ENCODE assay signal across 8 mouse cellular contexts in the genomic region with DNA sequence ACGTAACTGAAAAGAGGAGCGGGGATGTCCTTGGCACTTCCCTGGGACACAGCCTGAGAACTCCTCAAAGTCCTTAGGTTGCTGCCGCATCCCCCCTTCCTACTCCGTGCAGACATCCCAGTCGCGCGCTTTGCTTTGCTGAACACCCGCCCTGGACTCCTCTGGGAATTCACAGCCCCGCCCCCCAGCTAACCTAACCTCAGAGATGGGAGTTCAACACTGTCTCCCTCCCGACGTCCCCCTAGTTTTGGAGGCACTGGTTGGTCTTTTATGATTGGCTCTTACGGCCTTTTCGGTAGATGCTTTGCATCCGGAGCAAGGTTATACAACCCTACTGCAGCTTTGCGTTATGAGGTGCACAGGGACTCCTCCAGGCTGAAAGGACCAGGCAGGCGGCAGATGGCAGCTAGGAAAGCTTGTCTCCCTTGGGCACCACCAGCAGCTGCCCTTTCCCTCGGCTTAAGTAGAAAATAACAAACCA. TPM values are rescaled to one million over a fixed set of nuclear protein-coding genes. Genes with fewer than 3 reads are reported as not detected.
A peak's percentile ranks its signal among the peaks of the same experiment; 100 is the strongest.
DNase-seq lines count a peak whose midpoint lies in the region; ATAC-seq lines count a peak whose summit lies in the region.

No protein-coding gene starts in this region.

- H3K9ac ChIP-seq in forebrain, embryonic 14.5 days (ENCODE audit: low read length): peak overlapping the region; percentile 48; the same call in 1 of the 2 replicates
- no peak overlapping the region for H3K9ac ChIP-seq in neural tube, embryonic 13.5 days

- H3K27me3 ChIP-seq in forebrain, embryonic 14.5 days (replicated peaks; ENCODE audit: control insufficient read depth, insufficient read depth, low read length): peaks cover 36% of the 10 kb centered on the region
- H3K27me3 ChIP-seq in neural tube, embryonic 13.5 days: peaks cover 63% of the 10 kb centered on the region

- no peak overlapping the region for H3K27ac ChIP-seq in forebrain, embryonic 14.5 days (ENCODE audit: low read depth, low read length)
- H3K27ac ChIP-seq in neural tube, embryonic 13.5 days (replicated peaks): no peak overlapping the region

- H3K4me3 ChIP-seq in forebrain, embryonic 14.5 days (ENCODE audit: low read depth, low read length): peak overlapping the region; percentile 48
- peak overlapping the region; percentile 55 for H3K4me3 ChIP-seq in neural tube, embryonic 13.5 days

- no peaks in the 10 kb centered on the region for H3K36me3 ChIP-seq in forebrain, embryonic 14.5 days (ENCODE audit: control insufficient read depth, insufficient read depth, low read length)
- H3K36me3 ChIP-seq in neural tube, embryonic 13.5 days: no peaks in the 10 kb centered on the region

- H3K4me2 ChIP-seq in forebrain, embryonic 14.5 days (ENCODE audit: low read length): peak overlapping the region; percentile 100
- H3K4me2 ChIP-seq in neural tube, embryonic 13.5 days: peak overlapping the region; percentile 99

- ATAC-seq in forebrain, embryonic 14.5 days: peak; percentile 63; the same call in 1 of the 2 replicates
- peak; percentile 67 for ATAC-seq in neural tube, embryonic 13.5 days (ENCODE audit: low read depth)
- ATAC-seq in megakaryocyte, adult 5-6 weeks (ENCODE audit: poor library complexity, severe bottlenecking): no peak

- no peaks in the 10 kb centered on the region for H3K9me3 ChIP-seq in forebrain, embryonic 14.5 days (replicated peaks; ENCODE audit: control insufficient read depth, low read length)
- no peaks in the 10 kb centered on the region for H3K9me3 ChIP-seq in neural tube, embryonic 13.5 days

- peaks cover 13% of the 10 kb centered on the region; the same call in 1 of the 2 replicates for H3K4me1 ChIP-seq in forebrain, embryonic 14.5 days (ENCODE audit: control insufficient read depth, insufficient read depth, low read length)
- H3K4me1 ChIP-seq in neural tube, embryonic 13.5 days (replicated peaks): peaks cover 20% of the 10 kb centered on the region

- WGBS in forebrain, embryonic 14.5 days: under 1% methylated on average over 17 of the region's 17 CpGs
- 0% methylated on average over 17 of the region's 17 CpGs for WGBS in neural tube, embryonic 13.5 days

- peak; percentile 38 for DNase-seq in ovary, postnatal 36 days (ENCODE audit: low spot score)
- DNase-seq in ovary, postnatal 14 days (ENCODE audit: low spot score): no peak
- DNase-seq in forebrain, embryonic 14.5 days (ENCODE audit: low spot score): peak; percentile 45
- DNase-seq in kidney, adult 18-20 months: peak; percentile 46
- DNase-seq in liver: peak; percentile 9
- no peak for DNase-seq in gastrocnemius, adult 18-20 months (ENCODE audit: low spot score)

RNA-seq across cellular contexts. Expression of gene Sgpp2, which starts 0.8 kb away (rescaled TPM):
- polyA plus RNA-seq in forebrain, embryonic 14.5 days (2014; fragmentation: Nextera tagmentation; extraction: Ambion mirVana): 0.10 and 0.27 TPM in 2 replicates
- polyA plus RNA-seq in neural tube, embryonic 13.5 days (2015; fragmentation: Nextera tagmentation; extraction: Ambion mirVana): 2.0 and 2.3 TPM in 2 replicates
- not detected in 2 replicates for total RNA-seq in megakaryocyte, adult 5-6 weeks (2015)
- total RNA-seq in megakaryocyte, adult 5-6 weeks (2017): 0.12 TPM in 1 of 2 replicates, not detected in the other
- total RNA-seq in gastrocnemius, adult 18-20 months (2021): not detected

Comparison
In these comparisons a context has a peak if more than half of its experiments do, and no peak if none do; other contexts are left out.
1. DNase-seq: peak in ovary, postnatal 36 days (single experiment), forebrain, embryonic 14.5 days (single experiment), kidney, adult 18-20 months (single experiment) and liver (single experiment); none in ovary, postnatal 14 days (single experiment) and gastrocnemius, adult 18-20 months (single experiment).